Mouse (Mus musculus) retina, adult 2 months (tissue): ENCODE results near the gene Stac3.

Experiments used
- DNase-seq: peaks from one replicate; pipeline ENCODE4 v3.0.0-alpha.2; 2012; ENCODE audit warnings: low read depth, low spot score

Stac3 gene

DNA sequence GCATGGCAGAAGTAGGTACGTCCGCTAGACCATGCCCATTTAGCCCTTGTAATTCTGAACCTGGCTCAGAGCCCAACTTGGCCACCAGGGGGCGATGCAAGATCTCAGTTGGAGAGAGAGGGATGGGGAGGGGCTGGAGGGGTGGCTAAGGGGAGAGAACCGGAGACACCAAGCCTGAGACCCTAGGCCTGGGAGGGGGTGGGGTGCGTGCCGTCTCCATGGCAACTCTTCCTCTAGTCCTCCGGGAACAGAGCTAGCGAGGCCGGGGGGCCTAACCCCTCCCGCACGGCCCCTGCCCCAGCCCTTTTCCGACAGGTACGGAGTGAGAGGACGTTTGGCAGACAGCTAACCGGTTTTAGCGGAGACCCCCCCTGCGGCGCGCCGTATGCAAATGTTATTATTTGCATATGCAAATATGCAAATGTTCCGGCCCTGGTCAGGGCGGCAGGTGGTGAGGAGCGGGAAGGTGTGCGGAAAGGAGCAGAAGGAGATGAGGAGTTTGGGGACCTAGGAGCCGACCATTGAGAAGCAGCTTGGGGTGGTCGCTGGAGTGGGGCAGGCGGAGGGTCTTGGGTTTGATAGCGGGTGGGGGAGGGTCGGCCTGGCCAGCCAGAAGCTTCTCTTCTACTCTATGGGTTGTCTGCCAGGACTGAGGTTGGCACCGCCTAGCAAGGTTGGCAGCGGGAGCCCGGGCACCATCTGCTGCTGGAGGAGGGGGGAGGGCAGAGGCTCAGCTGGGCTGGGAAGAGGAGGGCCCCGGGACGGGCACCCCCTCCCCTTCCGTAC, 7.8 kb downstream of the Stac3 start:
- peak; percentile 86 for DNase-seq

GRCm38 (mm10) chr10:127509837-127510701, 8.6 kb downstream of the Stac3 start:
- no peak for DNase-seq

GRCm38 (mm10) chr10:127510895-127511617, 9.6 kb downstream of the Stac3 start:
- DNase-seq = no peak

DNA sequence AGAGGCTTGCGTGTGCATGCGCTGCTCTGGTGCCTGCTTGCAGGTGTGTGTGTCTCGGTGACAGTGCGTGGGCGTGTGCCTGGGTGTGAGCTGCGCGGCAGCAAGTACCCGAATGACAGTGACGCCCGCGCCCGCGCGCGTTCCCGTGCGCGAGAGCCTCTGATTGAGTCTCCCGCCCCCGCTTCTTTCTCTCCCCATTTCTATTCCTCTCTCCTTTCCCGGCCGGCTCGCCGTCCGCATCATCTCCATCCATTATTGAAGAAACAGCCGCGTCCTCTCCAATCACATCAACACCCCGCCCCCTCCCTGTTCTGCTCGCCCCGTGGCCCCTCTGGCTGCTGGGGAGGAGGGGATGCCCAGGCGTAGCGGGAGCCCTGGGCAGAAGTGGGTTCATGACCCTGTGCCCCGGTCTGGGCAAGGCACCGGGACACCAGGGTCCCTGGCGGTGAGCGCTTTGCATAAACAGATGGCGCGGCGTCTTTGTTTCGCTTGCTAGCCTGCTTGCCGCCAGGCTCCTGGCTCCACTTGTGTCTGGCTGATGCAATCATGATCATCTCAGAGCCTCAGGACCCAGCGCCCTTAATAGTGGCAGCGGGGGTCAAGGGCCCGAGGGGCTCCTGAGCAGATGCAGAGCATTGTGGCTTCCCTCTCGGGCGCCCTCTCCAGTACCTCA, 10.3 kb downstream of the Stac3 start:
- DNase-seq = no peak

- DNase-seq = no peak
Observed at GRCm38 (mm10) chr10:127512307-127512666, 10.8 kb downstream of the Stac3 start.

DNA sequence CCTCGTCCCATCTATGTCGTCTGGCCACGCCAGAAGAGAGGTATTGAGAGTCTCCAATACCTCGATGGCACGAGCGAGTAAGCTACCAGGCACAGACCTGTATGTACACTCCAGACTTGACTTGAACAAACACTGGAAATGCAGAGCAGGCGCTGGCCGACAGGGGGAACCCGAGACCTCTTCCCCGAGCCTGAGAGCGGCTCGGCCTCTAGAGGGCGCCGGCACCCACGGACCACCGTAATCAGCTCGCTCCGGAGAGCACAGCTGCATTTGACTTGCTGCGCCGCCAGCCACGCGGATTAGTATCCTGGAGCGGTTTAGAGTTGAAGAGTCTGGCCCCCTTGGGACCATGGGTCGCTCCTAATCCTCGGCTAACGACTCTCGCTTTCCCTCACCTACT, 11.3 kb downstream of the Stac3 start:
- DNase-seq = peak; percentile 82

DNA sequence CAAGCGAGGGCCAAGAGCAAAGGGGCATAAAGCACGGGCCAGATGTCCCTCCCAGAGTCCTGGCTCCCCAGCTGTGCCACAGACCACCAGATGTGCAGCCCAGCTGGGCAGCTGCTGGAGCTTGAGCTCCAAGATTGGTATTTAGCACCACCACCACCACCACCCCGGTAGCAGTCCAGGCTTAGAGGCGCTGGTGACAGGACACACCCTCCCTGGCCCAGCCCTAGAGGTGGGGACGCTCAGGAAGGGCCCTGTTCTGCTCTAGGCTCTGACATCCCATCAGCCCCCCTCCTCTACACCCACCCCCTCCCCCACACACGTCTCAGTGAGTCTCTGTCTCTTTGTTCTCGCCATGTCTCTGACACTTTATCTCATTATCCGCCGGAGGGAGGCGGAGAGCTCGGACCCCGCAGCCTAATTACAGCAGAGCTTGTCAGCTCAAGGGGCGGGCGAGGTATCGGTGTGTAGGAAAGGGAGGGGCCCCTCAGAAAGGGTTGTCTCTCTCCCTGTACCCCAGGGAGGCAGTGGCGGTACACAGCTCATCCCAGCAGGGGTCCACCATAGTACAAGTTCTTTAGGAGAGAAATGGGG, 12.1 kb downstream of the Stac3 start:
- no peak for DNase-seq

GRCm38 (mm10) chr10:127514111-127514698, 12.7 kb downstream of the Stac3 start:
- DNase-seq = no peak

DNA sequence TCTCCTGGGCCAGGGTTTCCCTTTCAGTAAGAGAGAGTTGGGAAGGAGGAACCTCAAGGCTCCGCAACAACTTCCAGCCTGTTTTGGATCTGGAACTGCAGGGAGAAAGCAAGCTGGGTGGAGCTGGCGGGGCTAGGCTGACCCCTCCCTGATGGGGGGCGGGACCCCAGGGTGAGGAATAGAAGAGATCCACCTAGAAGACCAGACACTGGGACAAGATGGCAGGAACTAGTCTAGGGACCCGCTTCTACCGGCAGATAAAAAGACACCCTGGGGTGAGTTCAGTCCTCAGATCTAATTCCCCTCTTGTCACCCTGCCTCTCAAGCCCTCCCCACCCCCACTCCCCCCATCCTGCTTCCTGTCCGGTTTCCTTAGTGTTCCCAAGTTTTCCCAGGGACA, 13.3 kb downstream of the Stac3 start, which contains the start of gene Ndufa4l2:
TSS of gene Ndufa4l2 (plus strand) at position 204 of the 400 bp plus-strand sequence.
- no peak for DNase-seq

GRCm38 (mm10) chr10:127515271-127515982, 13.9 kb downstream of the Stac3 start:
- DNase-seq = no peak

- DNase-seq = no peak
Observed at GRCm38 (mm10) chr10:127515983-127516459, 14.5 kb downstream of the Stac3 start.

GRCm38 (mm10) chr10:127516576-127517260, 15.2 kb downstream of the Stac3 start:
- DNase-seq = no peak

GRCm38 (mm10) chr10:127517941-127518340, 16.5 kb downstream of the Stac3 start:
- DNase-seq = no peak

- DNase-seq = no peak
Observed at GRCm38 (mm10) chr10:127519041-127519701, 17.7 kb downstream of the Stac3 start.

DNA sequence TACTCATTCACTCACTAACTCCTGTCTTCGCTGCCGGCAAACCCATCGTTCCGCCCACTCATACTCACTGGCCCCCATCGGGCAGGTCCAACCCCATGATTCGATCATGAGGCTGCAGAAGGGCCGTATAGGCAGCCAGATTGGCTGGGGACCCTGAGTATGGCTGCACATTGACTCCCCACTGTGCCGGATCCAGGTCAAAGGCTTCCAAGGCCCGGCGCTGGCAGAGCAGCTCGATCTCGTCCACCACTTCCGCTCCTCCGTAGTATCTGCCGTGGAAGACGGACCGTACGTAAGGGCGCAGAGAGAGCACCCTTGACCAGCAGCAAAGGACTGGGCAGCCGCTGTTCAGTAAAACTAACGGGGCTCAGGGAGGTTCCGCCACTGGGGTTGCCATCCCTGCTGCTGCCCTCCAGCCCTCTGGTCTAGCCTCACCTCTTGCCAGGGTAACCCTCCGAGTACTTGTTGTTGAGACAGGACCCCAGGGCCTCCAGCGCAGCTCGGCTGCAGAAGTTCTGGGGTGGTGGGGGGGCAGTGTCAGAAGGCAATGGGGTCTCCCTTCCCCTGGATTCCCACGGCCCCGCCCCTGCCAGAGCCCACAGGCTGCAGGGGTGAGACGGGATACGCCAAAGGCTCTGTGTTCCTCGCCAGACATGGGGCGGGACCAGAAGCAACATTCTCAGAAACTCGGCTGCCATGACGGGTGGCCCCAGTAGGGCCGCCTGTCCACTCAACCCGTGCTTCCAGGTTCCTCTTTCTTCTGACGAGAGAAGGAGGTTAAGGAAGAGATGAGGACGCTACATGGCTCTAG, 18.6 kb downstream of the Stac3 start:
- no peak for DNase-seq

GRCm38 (mm10) chr10:127520714-127521357, 19.4 kb downstream of the Stac3 start:
- no peak for DNase-seq

- no peak for DNase-seq
Observed at GRCm38 (mm10) chr10:127521611-127522080, 20.2 kb downstream of the Stac3 start.
